Mouse (Mus musculus) midbrain, postnatal 0 days (tissue): Measurements from ENCODE around the gene Nxph3. TPM values are rescaled to one million over a fixed set of nuclear protein-coding genes. Genes with fewer than 3 reads are reported as not detected.

Source experiments
- ATAC-seq: fragments of 200-750 bp; cut with Nextera tagmentation; 2 replicates; pipeline ENCODE4 v1.8.0; 2017; ENCODE audit warnings: moderate number of reproducible peaks, mild to moderate bottlenecking, moderate TSS enrichment, moderate library complexity; ENCODE audit not compliant: low FRiP score
- DNase-seq: peaks from one replicate; pipeline ENCODE4 v3.0.0-alpha.2; 2015; ENCODE audit warnings: low spot score
- H3K27ac ChIP-seq: fragments of 300-500 bp; sonication (generic); 2 replicates; pipeline ENCODE4 v1.5.1; 2014; ENCODE audit warnings: low read depth, mild to moderate bottlenecking, low read length, mixed read lengths
- H3K27me3 ChIP-seq: fragments of 300-500 bp; sonication (generic); 2 replicates; pipeline ENCODE4 v1.6.1; 2014; ENCODE audit warnings: low read length, control low read depth, mixed read lengths; ENCODE audit not compliant: insufficient read depth
- H3K36me3 ChIP-seq: fragments of 300-500 bp; sonication (generic); 2 replicates; pipeline ENCODE4 v1.6.1; 2014; ENCODE audit warnings: low read length, control low read depth, mixed read lengths; ENCODE audit not compliant: insufficient read depth
- H3K4me1 ChIP-seq: fragments of 300-500 bp; sonication (generic); 2 replicates; pipeline ENCODE4 v1.6.1; 2014; ENCODE audit warnings: mild to moderate bottlenecking, control low read depth, antibody characterized with exemption, low read length, mixed read lengths; ENCODE audit not compliant: insufficient read depth
- H3K4me2 ChIP-seq: fragments of 300-500 bp; sonication (generic); 2 replicates; pipeline ENCODE4 v1.6.1; 2014; ENCODE audit warnings: low read depth, mild to moderate bottlenecking, low read length, mixed read lengths; ENCODE audit not compliant: poor library complexity, severe bottlenecking
- H3K4me3 ChIP-seq: fragments of 300-500 bp; sonication (generic); 2 replicates; pipeline ENCODE4 v1.5.1; 2014; ENCODE audit warnings: low read depth, mild to moderate bottlenecking, low read length, moderate library complexity
- H3K9ac ChIP-seq: fragments of 300-500 bp; sonication (generic); replicated peaks from 2 replicates; pipeline ENCODE4 v1.6.1; 2014; ENCODE audit warnings: mild to moderate bottlenecking, low read length, moderate library complexity, mixed read lengths; ENCODE audit not compliant: poor library complexity, severe bottlenecking
- H3K9me3 ChIP-seq: fragments of 300-500 bp; sonication (generic); 2 replicates; pipeline ENCODE4 v1.6.1; 2016; ENCODE audit warnings: low read length, control low read depth
- CTCF ChIP-seq: IDR thresholded peaks from 2 replicates; pipeline ENCODE4 v1.5.1; 2016; ENCODE audit warnings: antibody characterized with exemption, mild to moderate bottlenecking
- WGBS: fragments of 180-500 bp; shearing (Covaris S2); extraction: QIAGEN DNeasy Blood & Tissue Kit; methylation state at CpG from one replicate; pipeline ENCODE4 v1.1.7; 2014; 5-methylcytosine and 5-hydroxymethylcytosine counted together
- polyA plus RNA-seq: library from polyadenylated mRNA; unstranded; fragments of >200 nt; fragmentation: Nextera tagmentation; extraction: Ambion mirVana; gene quantifications from 2 replicates; pipeline ENCODE4 v1.2.1, GENCODE M21; 2015
- total RNA-seq: library from RNA; depleted of rRNA; stranded (reverse); fragments of >200 nt; gene quantifications from 2 replicates; pipeline ENCODE4 v1.2.3, GENCODE M21; 2014

The Nxph3 gene
- total and polyA plus RNA-seq, 2 experiments from 2014 or later = 5.1 to 22.3 TPM

DNA sequence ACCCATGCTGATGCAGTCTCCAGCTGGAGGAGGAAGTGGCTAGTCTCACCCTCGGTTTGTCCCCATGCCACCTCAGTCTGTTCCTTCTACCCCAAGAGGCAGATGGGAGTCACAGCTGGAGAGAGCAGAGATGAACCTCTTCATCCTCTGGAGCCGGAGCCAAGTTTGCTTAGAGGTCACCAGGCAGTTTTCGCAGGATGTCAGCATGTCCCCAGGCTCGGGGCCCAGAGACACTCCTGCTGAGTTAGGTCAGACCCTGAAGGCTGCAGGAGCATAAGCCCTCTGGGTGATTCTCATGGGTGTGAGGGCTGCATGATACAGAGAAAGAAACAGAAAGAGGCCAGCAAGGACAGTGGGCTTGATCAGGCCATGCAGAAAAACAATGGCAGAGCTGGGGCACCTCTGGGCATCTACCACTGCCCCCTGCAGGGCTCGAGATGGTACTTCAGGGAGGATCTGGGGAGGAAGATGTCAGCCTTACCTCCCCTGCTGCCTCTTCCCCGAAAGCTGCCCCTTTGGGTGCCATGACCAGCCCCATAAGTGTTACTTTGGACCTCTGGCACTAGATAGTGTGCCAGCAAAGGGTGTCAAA, 5.1 kb downstream of the Nxph3 start:
- no peaks in the 10 kb centered on the region for H3K36me3 ChIP-seq
- TF ChIP-seq CTCF = peak; percentile 55
- H3K4me3 ChIP-seq = no peak overlapping the region
- H3K27me3 ChIP-seq = peaks cover 13% of the 10 kb centered on the region
- ATAC-seq (no peak), DNase-seq (no peak)
- no peak overlapping the region for H3K4me2 ChIP-seq
- WGBS = 70% methylated on average over 6 of the region's 6 CpGs
- no peaks in the 10 kb centered on the region for H3K4me1 ChIP-seq
- no peak overlapping the region for H3K27ac ChIP-seq
- H3K9ac ChIP-seq = no peak overlapping the region
- no peaks in the 10 kb centered on the region for H3K9me3 ChIP-seq

DNA sequence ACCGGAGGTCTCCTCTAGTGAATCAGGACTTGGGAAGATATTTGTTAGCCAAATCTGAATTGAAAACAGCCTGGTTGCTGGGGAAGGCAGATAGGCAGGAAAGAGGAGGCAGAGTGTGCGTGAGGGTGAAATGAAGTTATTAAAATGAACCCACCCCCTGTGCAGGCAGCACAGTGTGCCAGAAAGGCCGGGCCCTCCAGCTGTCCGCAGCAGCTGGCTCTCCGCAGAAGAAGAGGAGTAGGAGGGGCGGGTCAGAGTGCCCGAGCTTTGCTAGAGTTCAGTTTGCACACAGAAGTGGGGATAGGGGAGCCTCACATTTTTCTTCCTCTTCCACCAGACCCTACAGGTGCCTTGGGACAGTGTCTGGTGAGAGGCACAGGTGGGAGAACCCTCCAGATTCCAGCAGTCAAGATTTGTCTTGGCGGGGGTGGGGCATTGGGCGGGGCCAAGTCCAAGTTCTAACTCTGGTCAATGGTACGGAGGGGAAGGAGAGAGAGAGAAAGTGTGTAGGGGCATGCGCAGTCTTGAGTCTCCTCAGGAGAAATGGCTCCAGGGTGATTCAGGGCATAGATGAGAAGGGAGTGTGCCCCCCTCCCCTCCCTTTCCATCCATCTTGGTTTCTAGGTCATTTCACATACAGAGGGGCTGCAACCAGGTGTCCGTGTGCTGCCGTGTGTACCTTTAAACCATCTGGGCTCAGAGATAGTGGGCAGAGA, 6.0 kb downstream of the Nxph3 start:
- Histone ChIP-seq H3K9ac (no peak overlapping the region), H3K4me3 (no peak overlapping the region), H3K27me3 (peaks cover 13% of the 10 kb centered on the region), H3K27ac (no peak overlapping the region), H3K4me1 (no peaks in the 10 kb centered on the region; the same call in 1 of the 2 replicates), H3K9me3 (no peaks in the 10 kb centered on the region), H3K36me3 (no peaks in the 10 kb centered on the region), H3K4me2 (no peak overlapping the region)
- ATAC-seq (no peak), DNase-seq (no peak)
- no peak for TF ChIP-seq CTCF
- 59% methylated on average over 13 of the region's 13 CpGs for WGBS

DNA sequence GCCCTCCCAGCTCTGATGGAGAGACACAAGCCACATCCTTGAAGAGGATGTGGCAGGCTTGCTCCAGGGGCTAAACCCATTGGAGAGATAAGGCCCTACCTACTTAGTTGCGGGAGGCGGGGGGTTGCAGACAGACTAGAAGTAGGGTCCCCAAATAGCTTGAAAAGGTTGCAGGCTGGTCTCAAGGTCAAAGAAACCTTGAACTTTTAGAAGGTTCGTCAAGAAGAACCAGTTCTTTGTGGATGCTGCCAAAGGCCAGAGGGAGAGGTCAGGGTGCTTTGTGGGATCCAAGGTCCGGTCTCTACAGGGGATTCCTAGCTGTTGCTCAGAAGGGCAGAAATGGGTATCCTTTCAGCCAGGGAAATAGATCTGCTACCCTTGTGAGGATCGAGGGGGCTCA, 6.6 kb downstream of the Nxph3 start:
- Histone ChIP-seq H3K9me3 (no peaks in the 10 kb centered on the region), H3K4me3 (no peak overlapping the region), H3K27ac (no peak overlapping the region), H3K4me2 (no peak overlapping the region), H3K27me3 (peaks cover 7% of the 10 kb centered on the region), H3K36me3 (no peaks in the 10 kb centered on the region), H3K4me1 (no peaks in the 10 kb centered on the region; the same call in 1 of the 2 replicates), H3K9ac (no peak overlapping the region)
- TF ChIP-seq CTCF = no peak
- 79% methylated on average over 5 of the region's 5 CpGs for WGBS
- DNase-seq = no peak
- ATAC-seq = no peak

DNA sequence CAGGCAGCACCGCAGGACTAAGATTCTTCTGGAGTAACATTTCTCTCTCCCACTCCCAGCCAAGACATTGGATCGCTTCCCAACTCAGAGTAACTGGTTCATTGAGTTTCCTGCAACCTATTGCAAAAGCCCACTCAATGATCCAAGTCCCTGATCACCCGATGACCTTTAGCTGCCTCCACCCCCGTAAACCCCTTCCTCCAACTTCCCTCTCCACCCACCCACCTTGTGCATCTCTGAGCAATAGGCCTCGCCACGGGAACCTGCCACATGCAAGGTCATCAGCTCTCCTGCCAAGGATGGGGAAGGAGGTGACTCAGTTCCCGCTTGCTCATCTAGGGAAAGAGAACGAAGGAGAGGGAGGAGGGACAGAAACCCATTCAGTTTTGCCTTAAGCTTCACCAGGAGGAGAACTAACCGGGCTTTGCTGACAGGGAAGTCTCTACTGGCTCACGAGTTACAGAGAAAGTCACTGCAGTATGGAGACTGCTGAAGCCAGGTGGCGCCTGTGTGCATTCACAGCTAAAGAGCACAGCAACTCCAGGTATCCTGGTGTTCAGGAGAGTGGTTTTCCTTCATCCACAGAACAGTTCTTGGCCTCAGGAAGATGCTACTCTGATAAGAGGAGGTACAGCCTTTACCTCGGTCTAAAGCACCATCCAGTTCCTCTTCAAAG, 7.2 kb downstream of the Nxph3 start:
- DNase-seq = peak; percentile 40
- no peaks in the 10 kb centered on the region; the same call in 1 of the 2 replicates for H3K4me1 ChIP-seq
- no peak for ATAC-seq

DNA sequence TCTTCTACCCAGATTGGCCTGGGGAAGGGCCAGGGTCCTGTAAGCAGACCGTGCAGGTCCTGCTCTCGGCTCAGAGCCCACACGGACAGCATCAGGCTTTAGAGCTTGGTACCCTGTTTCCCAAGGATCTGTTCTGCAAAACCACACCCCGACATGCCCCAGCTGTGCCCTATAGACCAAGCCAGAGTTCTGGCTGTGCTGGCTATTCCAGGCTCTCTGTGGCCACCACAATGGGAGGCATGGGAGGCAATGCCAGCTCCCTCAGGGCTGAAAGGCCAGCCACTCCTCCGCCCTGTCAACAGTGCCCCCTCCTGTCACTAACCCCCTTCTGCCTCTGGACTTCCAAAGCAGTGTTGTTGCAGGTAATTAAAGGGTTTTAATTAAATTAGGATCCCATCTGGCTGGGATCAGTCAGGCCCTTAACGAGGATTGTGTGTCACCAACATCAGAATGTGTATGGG, 10.1 kb downstream of the Nxph3 start:
- H3K4me2 ChIP-seq = no peak overlapping the region
- TF ChIP-seq CTCF = no peak
- no peak for DNase-seq

More for the DNA sequence above, 7.2 kb downstream of the Nxph3 start:
- no peaks in the 10 kb centered on the region for H3K9me3 ChIP-seq
- H3K4me3 ChIP-seq = no peak overlapping the region
- no peak overlapping the region for H3K27ac ChIP-seq
- H3K9ac ChIP-seq = no peak overlapping the region
- H3K27me3 ChIP-seq = peaks cover 2% of the 10 kb centered on the region; the same call in 1 of the 2 replicates
- peak; percentile 74 for TF ChIP-seq CTCF
- no peak overlapping the region for H3K4me2 ChIP-seq
- WGBS = 53% methylated on average over 12 of the region's 12 CpGs
- H3K36me3 ChIP-seq = no peaks in the 10 kb centered on the region

More for the DNA sequence above, 10.1 kb downstream of the Nxph3 start:
- H3K4me3 ChIP-seq = no peak overlapping the region
- no peaks in the 10 kb centered on the region; the same call in 1 of the 2 replicates for H3K27me3 ChIP-seq
- H3K9ac ChIP-seq = no peak overlapping the region
- ATAC-seq = no peak
- no peaks in the 10 kb centered on the region for H3K36me3 ChIP-seq
- no peaks in the 10 kb centered on the region; the same call in 1 of the 2 replicates for H3K4me1 ChIP-seq
- H3K9me3 ChIP-seq = no peaks in the 10 kb centered on the region
- no peak overlapping the region for H3K27ac ChIP-seq
- WGBS = 44% methylated on average over 6 of the region's 6 CpGs
